Mouse (Mus musculus) thymus, adult 2 months (tissue): ENCODE results near the gene Amt. TPM values are rescaled to one million over a fixed set of nuclear protein-coding genes. Genes with fewer than 3 reads are reported as not detected.
A peak's percentile ranks its signal among the peaks of the same experiment; 100 is the strongest.
"Not testable (repeated sequence)": the region's sequence is repeated elsewhere in the genome, so short reads cannot be mapped to it uniquely, and the experiment has no call there.

Source experiments
- DNase-seq: peaks from one replicate; pipeline ENCODE4 v3.0.0; 2021
- H3K27ac ChIP-seq: fragments of 200-500 bp; 2 replicates; pipeline ENCODE4 v1.5.1; 2012; ENCODE audit warnings: low read length, control low read depth; ENCODE audit not compliant: control insufficient read depth, insufficient read depth
- H3K27me3 ChIP-seq: fragments of 200-500 bp; 2 replicates; pipeline ENCODE4 v1.6.1; 2012; ENCODE audit warnings: mild to moderate bottlenecking, low read length, moderate library complexity, mixed read lengths; ENCODE audit not compliant: control insufficient read depth, insufficient read depth
- H3K36me3 ChIP-seq: fragments of 200-500 bp; 2 replicates; pipeline ENCODE4 v1.6.1; 2012; ENCODE audit warnings: mild to moderate bottlenecking, low read length, moderate library complexity; ENCODE audit not compliant: control insufficient read depth, insufficient read depth
- H3K4me1 ChIP-seq: fragments of 200-500 bp; replicated peaks from 2 replicates; pipeline ENCODE4 v1.6.1; 2012; ENCODE audit warnings: low read length; ENCODE audit not compliant: control insufficient read depth, insufficient read depth
- H3K4me3 ChIP-seq: fragments of 200-500 bp; 2 replicates; pipeline ENCODE4 v1.5.1; 2012; ENCODE audit warnings: mild to moderate bottlenecking, low read length, control low read depth, moderate library complexity; ENCODE audit not compliant: control insufficient read depth, insufficient read depth
- CTCF ChIP-seq: fragments of 200-500 bp; IDR thresholded peaks from 2 replicates; pipeline ENCODE4 v1.5.1; 2012; ENCODE audit warnings: mild to moderate bottlenecking, control low read depth, low read length, moderate library complexity, borderline replicate concordance; ENCODE audit not compliant: control insufficient read depth, poor library complexity, insufficient read depth; ENCODE audit errors: extremely low read depth
- POLR2A ChIP-seq: fragments of 200-500 bp; IDR thresholded peaks from 2 replicates; pipeline ENCODE4 v1.6.1; 2012; ENCODE audit warnings: mild to moderate bottlenecking, low read length, control low read depth, moderate library complexity; ENCODE audit not compliant: control insufficient read depth, poor library complexity, insufficient read depth; ENCODE audit errors: extremely low read depth
- WGBS: fragments of 180-500 bp; shearing (Covaris S2); methylation state at CpG from one replicate; pipeline ENCODE4 v1.1.7; 2018; 5-methylcytosine and 5-hydroxymethylcytosine counted together
- polyA plus RNA-seq: library from polyadenylated mRNA; depleted of rRNA; stranded (reverse); fragments of >200 nt; gene quantifications from 2 replicates; pipeline ENCODE4 v1.2.3, GENCODE M21; 2012

The Amt gene
- polyA plus RNA-seq, 1 experiment = 4.4 TPM

DNA sequence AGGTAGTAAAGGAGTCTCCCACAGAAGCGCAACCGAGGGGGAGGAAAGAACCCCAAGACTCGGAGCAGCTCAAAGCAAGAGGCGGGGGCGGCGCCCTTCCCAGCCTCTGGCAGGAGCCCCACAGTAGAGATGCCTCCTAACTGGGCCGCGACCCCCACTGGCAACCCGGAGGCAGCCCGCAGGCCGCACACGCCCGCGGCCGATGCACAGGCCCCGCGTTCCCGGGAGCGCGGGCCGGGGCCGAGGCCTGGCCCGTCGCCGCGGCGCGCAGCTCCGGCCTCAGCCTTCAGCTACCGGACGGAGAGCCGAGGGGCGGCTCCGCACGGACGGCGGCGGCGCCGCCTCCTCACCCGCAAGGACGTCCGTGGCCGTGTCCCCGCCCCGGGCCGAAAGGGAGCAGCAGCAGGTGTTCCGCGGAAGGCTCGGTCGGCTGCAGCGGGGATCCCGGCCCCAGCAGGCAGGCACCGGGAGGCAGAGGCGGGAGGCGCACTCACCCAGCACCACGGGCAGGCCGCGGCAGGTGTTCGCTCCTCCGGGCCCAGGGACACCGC lies 33.4 kb upstream of the Amt start:
- peak overlapping the region; percentile 64 for H3K4me3 ChIP-seq
- H3K27me3 ChIP-seq = no peaks in the 10 kb centered on the region
- under 1% methylated on average over 61 of the region's 62 CpGs for WGBS
- H3K36me3 ChIP-seq = no peaks in the 10 kb centered on the region
- H3K27ac ChIP-seq = no peak overlapping the region
- H3K4me1 ChIP-seq = peaks cover 10% of the 10 kb centered on the region
- TF ChIP-seq CTCF (no peak), POLR2A (no peak)
- DNase-seq = peak; percentile 53

- H3K36me3 ChIP-seq = no peaks in the 10 kb centered on the region
- peaks cover 10% of the 10 kb centered on the region for H3K4me1 ChIP-seq
- under 1% methylated on average over 71 of the region's 71 CpGs for WGBS
- H3K27me3 ChIP-seq = no peaks in the 10 kb centered on the region
- DNase-seq = peak; percentile 95
- H3K27ac ChIP-seq = peak within 1 kb of the TSS; percentile 11; the same call in 1 of the 2 replicates
- H3K4me3 ChIP-seq = peak within 1 kb of the TSS; percentile 64
- TF ChIP-seq POLR2A (no peak; the same call in 1 of the 2 replicates), CTCF (peak; percentile 44; the same call in 1 of the 2 replicates)
Observed at GRCm38 (mm10) chr9:108263690-108264190, 32.9 kb upstream of the Amt start, which contains the start of gene Dag1. Gene Dag1, minus strand, starts transcription at chr9:108263958.

GRCm38 (mm10) chr9:108264191-108264921 lies 32.3 kb upstream of the Amt start:
- no peak for DNase-seq
- WGBS = 40% methylated on average over 10 of the region's 10 CpGs
- H3K4me3 ChIP-seq = peak overlapping the region; percentile 64

DNA sequence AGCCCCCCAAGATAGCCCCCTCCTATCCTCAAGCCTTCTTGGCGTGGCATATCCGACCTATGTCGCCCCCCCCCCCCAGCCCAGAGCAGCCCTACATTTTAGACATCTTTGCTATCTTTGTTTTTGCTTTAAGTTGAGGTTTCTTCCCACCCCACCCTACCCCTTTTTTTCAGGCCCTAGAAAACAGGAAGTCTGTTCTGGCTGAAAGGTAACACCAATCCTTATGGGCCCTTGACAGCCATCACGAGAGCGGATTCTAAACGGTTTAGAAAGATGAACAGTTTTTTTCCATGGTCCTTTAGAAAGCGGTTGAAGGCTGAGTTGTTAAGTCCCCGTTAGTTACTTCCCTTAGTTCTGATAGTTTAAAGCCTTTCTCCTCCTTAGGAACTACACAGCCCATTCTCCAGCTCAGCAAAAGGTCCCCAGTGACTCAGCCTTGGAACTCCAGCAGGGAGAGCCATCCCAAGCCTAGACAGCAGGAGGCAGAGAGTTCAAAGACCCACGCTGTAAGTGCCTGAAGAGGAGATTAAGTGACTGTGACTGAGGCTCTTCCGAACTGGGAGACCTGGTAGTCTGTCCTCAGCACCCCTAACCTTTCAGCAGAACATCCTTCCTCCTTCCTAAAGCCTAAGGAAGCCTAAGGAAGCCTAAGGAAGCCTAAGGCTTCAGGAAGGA lies 30.3 kb upstream of the Amt start:
- Histone ChIP-seq H3K4me3 (no peak overlapping the region), H3K4me1 (peaks cover 10% of the 10 kb centered on the region), H3K27ac (no peak overlapping the region), H3K27me3 (no peaks in the 10 kb centered on the region), H3K36me3 (no peaks in the 10 kb centered on the region)
- DNase-seq = no peak
- WGBS = 64% methylated on average over 10 of the region's 10 CpGs
- TF ChIP-seq POLR2A (no peak), CTCF (no peak)

More at GRCm38 (mm10) chr9:108264191-108264921, 32.3 kb upstream of the Amt start:
- Histone ChIP-seq H3K27ac (peak overlapping the region; percentile 11; the same call in 1 of the 2 replicates), H3K27me3 (no peaks in the 10 kb centered on the region), H3K4me1 (peaks cover 10% of the 10 kb centered on the region), H3K36me3 (no peaks in the 10 kb centered on the region)
- TF ChIP-seq POLR2A = no peak
- no peak for TF ChIP-seq CTCF

GRCm38 (mm10) chr9:108267691-108268090 lies 29.0 kb upstream of the Amt start:
- Histone ChIP-seq H3K27me3 (no peaks in the 10 kb centered on the region), H3K4me3 (no peak overlapping the region), H3K36me3 (no peaks in the 10 kb centered on the region), H3K27ac (no peak overlapping the region), H3K4me1 (peaks cover 10% of the 10 kb centered on the region)
- TF ChIP-seq POLR2A (no peak), CTCF (no peak)
- DNase-seq = no peak
- WGBS = 96% methylated on average over 7 of the region's 7 CpGs

DNA sequence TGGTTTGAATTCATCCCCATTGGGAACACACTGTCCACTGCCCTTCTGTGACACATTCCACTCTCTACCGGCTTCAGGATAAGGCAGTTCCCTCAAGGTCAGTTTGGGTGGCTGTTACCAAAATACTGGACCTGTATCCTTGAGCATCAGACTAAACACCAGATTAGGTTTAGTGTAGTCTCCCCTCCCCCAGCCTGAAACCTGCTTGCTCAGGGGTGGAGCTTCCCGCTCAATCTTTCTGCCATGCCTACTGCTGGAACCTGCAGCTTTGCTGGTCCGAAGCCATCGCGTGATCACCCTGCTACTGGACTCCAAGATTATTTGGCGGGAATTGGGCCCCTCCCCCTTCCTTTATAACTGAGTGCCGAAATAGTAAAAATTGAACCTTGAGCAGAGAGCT lies 28.0 kb upstream of the Amt start:
- not testable (repeated sequence) for H3K4me1 ChIP-seq, H3K27me3 ChIP-seq, H3K4me3 ChIP-seq, DNase-seq, H3K36me3 ChIP-seq, H3K27ac ChIP-seq
- 95% methylated on average over 6 of the region's 7 CpGs for WGBS
